Mouse (Mus musculus) hindlimb bud, embryonic 11.5 days (tissue): Measurements from ENCODE around the gene Atp1b1.

Experiments used
- DNase-seq: peaks from one replicate; pipeline ENCODE4 v3.0.0-alpha.2; 2012; ENCODE audit warnings: low read depth, low spot score; ENCODE audit errors: extremely low spot score

The Atp1b1 gene

GRCm38 (mm10) chr1:164467406-164467805 lies 9.3 kb upstream of the Atp1b1 start:
- no peak for DNase-seq

- DNase-seq: no peak
Measured at GRCm38 (mm10) chr1:164461726-164462125, 3.6 kb upstream of the Atp1b1 start.

DNA sequence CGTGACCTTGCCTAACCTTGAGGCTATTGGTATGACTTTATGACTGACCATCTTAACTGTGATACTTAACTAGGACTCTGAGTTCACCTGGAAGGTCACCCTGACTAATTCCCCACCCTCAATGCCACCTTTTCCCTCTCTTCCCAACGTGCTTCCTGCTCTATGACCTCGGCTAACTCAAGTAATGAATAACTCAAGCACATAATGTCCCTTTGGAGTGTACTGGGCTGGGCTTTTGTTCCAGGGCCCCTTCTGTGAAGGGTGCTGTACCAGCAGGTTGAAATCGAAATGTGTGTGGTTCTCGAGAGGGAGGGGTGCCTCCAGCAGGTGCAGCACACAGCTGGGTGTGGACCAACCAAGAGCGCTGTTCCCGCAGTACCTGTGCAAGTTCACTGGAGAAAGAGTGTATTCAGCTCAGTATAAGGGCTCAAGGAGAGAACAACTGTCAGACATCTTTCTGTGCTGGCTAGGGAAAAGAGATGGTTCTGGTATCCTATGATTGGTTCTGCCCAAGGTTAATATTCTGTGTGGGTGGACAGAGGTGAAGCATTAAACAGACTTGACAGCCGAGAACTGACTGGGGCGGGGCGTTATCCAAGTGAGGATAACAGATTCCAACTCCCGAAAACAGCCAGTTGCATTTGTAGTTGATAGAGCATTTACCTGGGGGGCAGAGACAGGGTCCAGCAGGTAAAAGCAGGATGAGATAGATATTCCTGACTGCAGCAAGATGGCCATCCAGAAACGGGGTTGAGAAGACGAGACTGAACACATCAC lies 3.0 kb upstream of the Atp1b1 start:
- no peak for DNase-seq

DNA sequence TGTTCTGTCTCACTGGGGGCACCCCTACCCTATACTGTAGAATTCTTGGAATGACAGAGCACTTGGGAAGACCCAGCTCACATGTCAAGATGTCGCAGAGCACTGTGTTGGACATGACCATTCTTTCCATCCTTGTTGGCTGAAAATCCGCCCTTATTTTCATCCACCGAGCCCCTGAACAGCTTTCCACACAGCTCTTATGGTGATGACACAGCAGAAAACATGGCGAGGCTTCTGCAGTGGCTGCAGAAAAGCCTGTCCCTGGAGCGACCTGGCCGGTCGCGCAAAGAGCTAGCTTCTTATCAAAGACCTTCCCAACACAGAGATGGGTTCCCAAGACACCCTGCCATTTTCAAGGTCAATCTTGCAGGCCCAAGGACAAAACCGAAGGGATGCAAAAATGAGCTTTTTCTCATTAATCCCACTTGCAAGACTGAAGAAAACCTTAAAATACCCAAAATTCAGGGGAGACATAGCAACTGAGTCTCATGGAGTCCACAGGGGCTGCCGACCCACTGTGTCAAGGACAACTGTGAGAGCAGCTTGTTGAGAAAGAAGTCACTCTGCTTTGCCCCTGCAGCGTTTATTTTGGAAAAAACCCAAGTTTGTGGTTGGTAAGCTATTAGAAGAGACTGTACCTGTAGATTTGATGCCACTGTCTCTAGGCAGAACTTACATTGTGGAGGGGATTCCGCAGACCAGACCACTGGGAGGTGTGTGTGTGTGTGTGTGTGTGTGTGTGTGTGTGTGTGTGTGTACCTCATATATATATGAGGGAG lies 1.2 kb upstream of the Atp1b1 start:
- no peak for DNase-seq

- no peak for DNase-seq
Measured at GRCm38 (mm10) chr1:164458621-164459051, 481 bp upstream of the Atp1b1 start.

DNA sequence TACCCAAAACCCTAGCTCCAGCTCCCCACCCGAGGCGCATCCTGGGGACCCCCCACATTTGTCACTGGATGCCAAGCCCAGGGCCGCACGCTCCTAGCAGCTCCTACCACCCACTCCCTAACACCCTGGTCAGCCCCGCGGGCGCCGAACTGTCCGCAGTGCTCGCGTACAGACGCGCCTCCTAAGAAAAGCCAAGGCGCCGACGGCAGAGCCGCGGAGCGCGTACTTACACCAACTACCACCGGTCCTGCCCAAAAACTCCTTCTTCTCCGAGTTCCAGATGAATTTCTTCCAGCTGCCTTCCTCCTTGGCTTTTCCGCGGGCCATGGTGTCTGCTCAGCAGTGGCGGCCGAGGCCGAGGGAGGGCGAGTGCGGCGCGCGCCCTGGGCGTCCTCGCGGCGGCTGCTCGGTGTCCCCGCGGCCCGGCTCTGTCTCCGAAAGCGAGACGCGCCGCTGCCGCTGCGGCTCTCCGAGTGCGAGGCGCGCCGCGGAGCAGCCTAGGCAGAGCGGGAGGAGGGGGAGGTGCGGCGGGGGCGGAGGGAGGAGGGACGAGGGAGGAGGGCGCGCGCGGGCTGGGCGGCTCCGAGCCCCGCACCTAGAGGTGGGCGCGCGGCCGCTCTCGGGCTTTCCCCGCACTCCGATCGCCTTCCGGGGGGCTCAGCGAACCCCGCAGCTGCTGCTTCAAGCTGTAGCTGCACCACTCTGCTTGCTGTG lies 467 bp downstream of the Atp1b1 start:
- DNase-seq: no peak

DNA sequence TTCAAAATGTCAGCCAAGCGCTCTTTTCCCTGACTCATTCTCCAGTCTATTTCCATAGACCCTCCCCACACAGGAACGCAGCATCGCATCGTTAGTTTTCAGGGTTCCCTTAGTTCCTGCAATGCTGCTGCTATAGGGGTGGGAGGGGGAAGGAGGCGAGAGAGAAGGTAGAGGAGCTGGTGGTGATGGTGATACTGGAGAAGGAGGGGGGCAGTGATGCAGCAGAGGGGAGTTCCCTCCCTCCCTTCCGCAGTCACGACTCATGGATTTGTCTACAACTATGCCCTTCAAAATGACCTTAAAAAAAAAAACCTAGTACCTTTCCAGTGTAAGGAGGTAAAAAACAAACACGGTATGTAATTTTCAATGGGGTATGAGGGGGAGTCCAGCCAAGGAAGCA lies 1.4 kb downstream of the Atp1b1 start:
- no peak for DNase-seq

DNA sequence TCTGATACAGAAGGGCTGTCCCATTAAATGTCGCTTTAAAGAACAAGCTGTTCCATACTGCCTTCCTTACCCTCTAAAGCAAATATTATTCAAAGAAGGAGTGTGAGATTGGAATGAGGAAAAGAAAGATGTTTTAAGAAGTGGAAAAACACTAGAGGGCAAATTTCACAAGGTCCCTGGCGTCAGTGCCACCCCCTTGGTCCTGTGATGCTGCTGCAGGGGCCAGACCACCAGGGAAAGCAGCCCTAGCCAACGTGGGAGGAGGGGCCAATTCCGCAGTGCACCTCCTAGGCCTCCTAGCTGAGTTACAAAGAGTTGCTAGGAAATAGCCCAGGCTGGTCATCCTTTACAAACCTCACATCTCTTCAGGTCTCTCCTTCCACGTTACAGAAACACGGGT lies 2.1 kb downstream of the Atp1b1 start:
- DNase-seq: no peak

DNA sequence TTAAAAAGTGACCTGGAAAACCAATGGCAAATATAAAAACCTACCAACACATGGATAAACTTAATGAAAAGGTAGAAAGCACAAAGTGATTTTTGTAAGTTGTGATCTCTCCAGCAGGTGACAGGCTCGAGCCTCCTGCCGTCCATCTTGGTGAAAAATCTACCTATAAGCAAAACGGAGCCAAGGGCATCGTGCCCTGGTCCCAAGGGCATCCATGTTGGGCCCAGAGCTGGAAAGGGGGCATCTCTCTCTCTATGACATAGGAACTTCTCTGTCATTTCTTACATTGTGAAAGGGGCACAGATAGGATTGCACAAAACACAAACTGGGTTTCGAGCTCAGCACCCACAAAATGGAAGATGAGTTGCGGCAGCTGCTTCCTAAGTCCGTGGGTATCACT lies 2.5 kb downstream of the Atp1b1 start:
- DNase-seq: no peak

DNA sequence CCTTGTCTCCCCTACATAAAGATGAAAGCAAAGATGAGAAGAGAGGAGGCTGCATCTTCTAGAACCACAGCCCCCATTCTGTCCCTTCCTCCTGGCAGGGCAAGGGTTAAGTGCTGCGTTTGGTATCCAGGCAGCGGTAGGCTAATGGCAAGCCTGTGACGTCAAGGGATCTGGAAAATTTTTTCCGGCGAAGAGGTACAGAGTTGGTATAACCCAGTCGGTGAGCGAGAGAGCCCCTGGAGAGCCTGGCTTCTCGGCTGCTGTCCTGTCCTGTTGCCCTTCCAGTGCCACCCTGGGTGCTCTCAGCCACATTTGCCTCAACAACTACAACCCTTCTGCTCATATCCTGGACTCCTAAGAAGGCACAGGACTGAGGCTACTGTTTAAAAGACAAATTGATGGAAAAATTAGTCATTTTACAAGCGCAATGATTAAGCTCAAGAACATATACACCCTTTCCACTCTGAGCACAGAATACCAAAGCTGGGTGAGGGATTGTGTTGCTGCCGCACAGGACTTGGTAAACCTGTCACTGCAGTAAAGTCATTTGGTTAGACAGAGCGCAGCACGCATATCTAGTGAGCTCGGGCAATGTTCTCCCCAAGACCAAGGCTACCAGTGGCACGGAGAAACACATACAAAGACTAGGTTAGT lies 3.3 kb downstream of the Atp1b1 start:
- no peak for DNase-seq

GRCm38 (mm10) chr1:164453739-164454138 lies 4.4 kb downstream of the Atp1b1 start:
- no peak for DNase-seq

DNA sequence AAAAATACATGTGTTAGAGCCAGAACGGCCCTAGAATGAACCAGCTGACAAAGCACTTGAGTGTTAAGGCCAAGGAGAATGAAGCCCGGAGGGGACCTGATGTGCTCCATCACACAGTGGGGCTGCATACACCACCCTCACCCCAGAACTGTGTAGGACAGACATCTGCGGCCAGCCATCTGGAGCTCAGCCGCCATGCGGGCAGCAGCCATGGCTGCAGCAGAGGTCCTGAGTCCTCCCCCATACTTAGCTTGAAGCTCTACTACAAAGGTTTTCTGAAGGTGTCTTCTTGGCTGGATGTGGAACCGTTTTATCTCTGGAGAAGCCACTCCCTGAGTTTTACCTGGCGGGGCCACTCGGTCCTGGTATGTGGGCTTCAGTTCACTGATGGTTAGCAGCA lies 5.0 kb downstream of the Atp1b1 start:
- DNase-seq: no peak

DNA sequence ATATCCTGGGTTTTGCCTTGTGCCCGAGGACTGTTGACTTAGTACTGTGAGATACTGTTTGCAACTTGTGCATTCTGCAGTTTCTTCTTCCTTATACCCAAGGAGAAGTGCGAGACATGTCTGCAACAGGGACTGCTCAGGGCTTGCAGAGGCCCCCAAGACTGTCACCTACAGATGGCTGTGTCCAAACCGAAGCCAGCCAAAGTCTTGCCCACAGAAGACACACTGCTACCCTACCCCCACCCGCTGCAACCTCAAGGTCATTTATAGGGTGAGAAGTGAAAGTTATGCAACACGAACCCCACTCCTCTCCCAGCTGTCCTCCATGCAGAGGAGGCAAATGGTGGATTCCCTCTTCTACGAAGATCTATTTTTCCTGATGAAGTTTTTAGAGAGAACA lies 5.6 kb downstream of the Atp1b1 start:
- no peak for DNase-seq

DNA sequence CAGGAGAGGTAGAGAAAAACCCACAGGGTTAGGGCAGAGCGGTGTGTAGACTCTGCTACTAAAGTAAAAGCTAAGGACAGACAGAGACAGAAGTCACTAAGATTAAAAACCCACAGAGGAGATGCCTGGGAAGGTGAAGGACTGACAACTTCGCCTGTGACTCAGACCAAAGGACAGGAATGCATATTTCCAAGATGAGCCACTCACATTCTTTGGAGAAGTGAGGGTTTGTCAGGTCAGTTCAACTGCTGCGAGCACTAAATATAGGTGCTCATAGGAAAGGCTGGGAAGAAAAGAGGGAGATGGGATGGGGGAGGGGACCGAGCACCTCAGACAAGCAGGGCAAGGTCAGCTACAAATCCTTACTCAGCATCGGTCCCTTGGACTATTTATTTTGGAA lies 6.8 kb downstream of the Atp1b1 start:
- no peak for DNase-seq

GRCm38 (mm10) chr1:164450644-164451043 lies 7.5 kb downstream of the Atp1b1 start:
- DNase-seq: no peak

DNA sequence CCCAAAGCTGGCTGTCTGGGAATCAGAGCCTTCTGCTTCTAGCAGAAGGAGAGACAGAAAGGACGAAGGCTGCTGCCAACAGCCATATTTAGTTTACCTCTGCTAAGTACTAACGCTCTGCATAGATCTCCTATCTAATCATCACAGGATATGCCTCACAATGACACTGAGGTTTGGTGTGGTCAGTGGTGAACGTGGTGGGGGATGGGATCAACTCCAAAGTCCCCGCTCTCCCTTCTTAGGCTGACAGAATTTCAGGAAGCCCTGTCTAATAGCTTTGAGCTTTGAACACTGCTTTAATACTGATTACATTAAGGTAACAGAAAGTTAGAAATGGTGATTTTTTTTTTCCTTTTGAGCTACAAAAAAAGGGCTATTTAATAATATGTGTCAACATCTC lies 7.9 kb downstream of the Atp1b1 start:
- DNase-seq: no peak

GRCm38 (mm10) chr1:164449626-164450025 lies 8.5 kb downstream of the Atp1b1 start:
- DNase-seq: no peak

GRCm38 (mm10) chr1:164447521-164447920 lies 10.6 kb downstream of the Atp1b1 start:
- DNase-seq: no peak

DNA sequence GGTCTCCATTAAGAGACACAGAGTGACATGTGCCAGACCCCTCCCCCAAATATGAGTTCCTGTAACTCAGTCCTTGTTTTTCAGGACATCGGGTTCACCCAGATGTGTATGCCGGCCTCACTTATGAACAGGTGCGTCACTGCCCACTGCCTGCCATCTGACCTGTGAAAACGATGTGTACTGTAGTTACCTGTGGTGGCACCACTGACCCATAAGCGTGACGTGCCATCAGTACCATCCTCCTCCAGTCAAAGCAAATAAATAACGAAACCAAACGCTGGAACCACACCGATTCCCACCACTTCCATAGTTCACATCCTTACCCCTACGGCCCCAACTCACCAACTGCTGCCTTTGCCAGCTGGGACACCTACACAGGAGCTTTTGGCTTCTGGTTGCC lies 11.6 kb downstream of the Atp1b1 start:
- no peak for DNase-seq

GRCm38 (mm10) chr1:164445620-164446162 lies 12.5 kb downstream of the Atp1b1 start:
- no peak for DNase-seq

- DNase-seq: no peak
Measured at GRCm38 (mm10) chr1:164441408-164441974, 16.7 kb downstream of the Atp1b1 start.
